Mouse (Mus musculus): ENCODE measurements around the gene Fam129c. TPM values are rescaled to one million over a fixed set of nuclear protein-coding genes. Genes with fewer than 3 reads are reported as not detected.

Fam129c gene
- polyA plus RNA-seq, 1 experiment from 2014 or later = 4.0 TPM

DNA sequence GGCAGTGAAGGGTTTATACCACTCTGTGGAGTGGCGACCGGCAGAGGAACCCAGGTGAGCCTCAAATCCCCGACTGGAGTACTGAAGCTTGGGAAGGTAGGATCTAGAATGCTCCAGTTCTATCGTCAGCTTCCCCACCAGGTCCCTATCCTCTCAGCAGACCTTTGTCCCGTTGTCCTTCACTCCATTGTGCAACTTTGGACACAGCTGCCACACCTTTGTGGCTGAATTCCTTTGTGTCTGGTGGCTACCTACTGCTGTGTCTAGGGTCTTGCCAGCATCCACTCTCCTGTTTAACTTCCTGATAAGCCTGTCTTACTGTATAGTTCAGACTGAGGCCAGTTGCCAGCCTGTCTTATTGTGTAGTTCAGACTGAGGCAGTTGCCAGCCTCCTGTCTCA, 14.7 kb downstream of the Fam129c start:
- peak overlapping the region; percentile 92 for H3K9ac ChIP-seq (ENCODE audit: low read length)
- H3K4me3 ChIP-seq (replicated peaks; ENCODE audit: low read length) = peak overlapping the region; percentile 76
- H3K27me3 ChIP-seq (ENCODE audit: control insufficient read depth, insufficient read depth, low read length) = no peaks in the 10 kb centered on the region
- no peaks in the 10 kb centered on the region for H3K9me3 ChIP-seq (replicated peaks; ENCODE audit: control insufficient read depth, low read length)
- ATAC-seq (ENCODE audit: insufficient read depth, low FRiP score) = no peak
- peaks cover 14% of the 10 kb centered on the region; the same call in 1 of the 2 replicates for H3K36me3 ChIP-seq (ENCODE audit: control insufficient read depth, insufficient read depth, low read length)
- H3K4me1 ChIP-seq (ENCODE audit: control insufficient read depth, insufficient read depth, low read length) = peaks cover 12% of the 10 kb centered on the region
- WGBS = 37% methylated on average over 5 of the region's 5 CpGs
- peak overlapping the region; percentile 86 for H3K4me2 ChIP-seq (ENCODE audit: low read depth, low read length)
- no peak overlapping the region for H3K27ac ChIP-seq (ENCODE audit: low read length)

DNA sequence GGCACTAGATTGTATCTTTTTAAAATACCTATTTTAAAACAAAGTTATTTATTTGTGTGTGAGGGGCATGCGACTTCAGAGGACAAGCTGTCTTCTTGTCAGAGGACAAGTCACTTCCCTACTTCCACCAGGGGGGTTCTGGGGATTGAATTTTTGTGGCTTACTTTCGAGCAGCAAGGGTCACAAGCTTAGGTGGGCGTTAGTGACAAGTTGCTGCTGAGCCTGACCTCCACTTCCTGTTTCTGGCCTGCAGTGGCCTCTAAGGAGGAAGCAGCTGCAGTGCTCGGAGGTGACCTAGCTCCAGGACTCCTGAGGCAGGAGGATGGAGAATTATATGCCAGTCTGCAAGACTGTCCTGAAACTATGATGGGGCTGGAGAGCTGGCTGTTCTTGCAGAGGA, 16.0 kb downstream of the Fam129c start:
- Histone ChIP-seq H3K9me3 (replicated peaks; ENCODE audit: control insufficient read depth, low read length) (no peaks in the 10 kb centered on the region), H3K9ac (ENCODE audit: low read length) (no peak overlapping the region), H3K4me2 (ENCODE audit: low read depth, low read length) (no peak overlapping the region), H3K27ac (ENCODE audit: low read length) (no peak overlapping the region), H3K4me3 (replicated peaks; ENCODE audit: low read length) (no peak overlapping the region), H3K36me3 (ENCODE audit: control insufficient read depth, insufficient read depth, low read length) (peaks cover 25% of the 10 kb centered on the region), H3K27me3 (ENCODE audit: control insufficient read depth, insufficient read depth, low read length) (no peaks in the 10 kb centered on the region), H3K4me1 (ENCODE audit: control insufficient read depth, insufficient read depth, low read length) (peaks cover 12% of the 10 kb centered on the region)
- WGBS = 57% methylated on average over 4 of the region's 4 CpGs
- no peak for ATAC-seq (ENCODE audit: insufficient read depth, low FRiP score)

DNA sequence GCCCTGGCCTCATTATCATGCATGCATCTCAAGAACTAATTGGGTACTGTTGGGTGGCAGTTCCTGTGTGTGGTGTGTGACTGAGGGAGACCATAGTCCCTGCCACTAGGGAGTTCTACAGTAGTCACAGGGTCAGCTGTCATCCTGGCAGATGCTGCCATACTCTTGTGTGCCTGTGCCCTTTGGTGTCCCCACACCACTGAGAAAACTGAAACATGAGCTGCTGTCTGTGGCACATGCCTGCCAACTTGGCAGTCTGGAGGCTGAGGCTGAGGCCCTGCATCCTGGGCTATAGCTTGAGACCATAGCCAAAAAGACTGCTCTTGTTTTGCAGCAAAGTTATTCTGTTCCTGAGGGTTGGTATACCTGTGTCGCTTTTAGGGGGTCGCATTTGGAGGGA, 22.3 kb downstream of the Fam129c start:
- Histone ChIP-seq H3K27me3 (ENCODE audit: control insufficient read depth, insufficient read depth, low read length) (no peaks in the 10 kb centered on the region), H3K36me3 (ENCODE audit: control insufficient read depth, insufficient read depth, low read length) (peaks cover 72% of the 10 kb centered on the region), H3K4me2 (ENCODE audit: low read depth, low read length) (no peak overlapping the region), H3K27ac (ENCODE audit: low read length) (no peak overlapping the region), H3K9me3 (replicated peaks; ENCODE audit: control insufficient read depth, low read length) (peaks cover 14% of the 10 kb centered on the region), H3K4me3 (replicated peaks; ENCODE audit: low read length) (no peak overlapping the region), H3K9ac (ENCODE audit: low read length) (no peak overlapping the region), H3K4me1 (ENCODE audit: control insufficient read depth, insufficient read depth, low read length) (no peaks in the 10 kb centered on the region)
- ATAC-seq (ENCODE audit: insufficient read depth, low FRiP score) = no peak
- 96% methylated on average over 2 of the region's 2 CpGs for WGBS

DNA sequence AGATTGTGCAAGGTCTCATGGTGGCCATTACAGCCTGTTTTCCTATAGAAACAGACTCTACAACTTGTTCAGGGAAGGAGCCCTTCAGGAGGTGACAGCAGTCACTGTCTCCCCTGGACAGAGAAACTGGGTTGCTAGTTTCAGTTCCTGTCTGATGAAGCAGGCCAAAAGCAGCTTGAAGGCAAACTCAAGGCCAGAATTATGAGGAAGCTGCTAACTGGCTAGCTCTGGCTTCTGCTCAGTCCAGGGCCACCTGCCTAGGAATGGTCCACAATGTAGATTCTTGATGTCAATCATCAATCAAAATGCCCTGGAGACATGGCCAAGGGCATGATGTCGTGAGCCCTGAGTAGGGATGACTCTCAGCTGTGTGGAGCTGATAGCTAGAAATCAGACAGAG, 27.6 kb downstream of the Fam129c start:
- ATAC-seq (ENCODE audit: insufficient read depth, low FRiP score) = no peak
- Histone ChIP-seq H3K36me3 (ENCODE audit: control insufficient read depth, insufficient read depth, low read length) (peaks cover 42% of the 10 kb centered on the region), H3K4me3 (replicated peaks; ENCODE audit: low read length) (no peak overlapping the region), H3K27me3 (ENCODE audit: control insufficient read depth, insufficient read depth, low read length) (no peaks in the 10 kb centered on the region; the same call in 1 of the 2 replicates), H3K27ac (ENCODE audit: low read length) (no peak overlapping the region), H3K9ac (ENCODE audit: low read length) (no peak overlapping the region), H3K9me3 (replicated peaks; ENCODE audit: control insufficient read depth, low read length) (peaks cover 14% of the 10 kb centered on the region), H3K4me2 (ENCODE audit: low read depth, low read length) (no peak overlapping the region), H3K4me1 (ENCODE audit: control insufficient read depth, insufficient read depth, low read length) (peaks cover 20% of the 10 kb centered on the region)
- 71% methylated on average over 1 of the region's 1 CpGs for WGBS

DNA sequence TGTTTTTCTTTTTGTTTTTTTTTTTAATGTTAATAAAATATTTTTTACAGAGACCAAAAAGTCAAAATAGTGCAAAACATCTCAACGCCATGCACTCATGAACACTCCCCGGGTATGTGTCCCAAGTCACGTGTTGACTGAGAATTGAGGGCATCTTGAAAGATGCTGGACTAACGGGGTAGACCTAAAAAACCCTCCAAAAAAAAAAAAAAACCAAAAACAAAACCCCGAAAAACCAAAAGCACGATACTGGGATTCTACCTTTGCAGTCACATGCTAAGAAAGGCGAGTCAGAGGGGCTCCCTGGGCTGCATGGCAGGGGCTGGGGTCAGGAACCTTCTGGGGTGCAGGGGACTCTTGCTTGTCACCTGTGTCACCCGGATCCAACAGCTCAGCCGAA, 29.3 kb downstream of the Fam129c start:
- H3K4me1 ChIP-seq (ENCODE audit: control insufficient read depth, insufficient read depth, low read length) = peaks cover 20% of the 10 kb centered on the region
- no peak overlapping the region for H3K27ac ChIP-seq (ENCODE audit: low read length)
- WGBS = 84% methylated on average over 9 of the region's 9 CpGs
- no peaks in the 10 kb centered on the region; the same call in 1 of the 2 replicates for H3K27me3 ChIP-seq (ENCODE audit: control insufficient read depth, insufficient read depth, low read length)
- no peak overlapping the region for H3K9ac ChIP-seq (ENCODE audit: low read length)
- H3K4me3 ChIP-seq (replicated peaks; ENCODE audit: low read length) = no peak overlapping the region
- peaks cover 14% of the 10 kb centered on the region for H3K9me3 ChIP-seq (replicated peaks; ENCODE audit: control insufficient read depth, low read length)
- ATAC-seq (ENCODE audit: insufficient read depth, low FRiP score) = no peak
- no peak overlapping the region for H3K4me2 ChIP-seq (ENCODE audit: low read depth, low read length)
- H3K36me3 ChIP-seq (ENCODE audit: control insufficient read depth, insufficient read depth, low read length) = peaks cover 28% of the 10 kb centered on the region

- Histone ChIP-seq H3K36me3 (ENCODE audit: control insufficient read depth, insufficient read depth, low read length) (peaks cover 21% of the 10 kb centered on the region), H3K27me3 (ENCODE audit: control insufficient read depth, insufficient read depth, low read length) (no peaks in the 10 kb centered on the region; the same call in 1 of the 2 replicates), H3K9me3 (replicated peaks; ENCODE audit: control insufficient read depth, low read length) (peaks cover 8% of the 10 kb centered on the region; the same call in 1 of the 2 replicates), H3K4me1 (ENCODE audit: control insufficient read depth, insufficient read depth, low read length) (peaks cover 20% of the 10 kb centered on the region), H3K4me3 (replicated peaks; ENCODE audit: low read length) (no peak overlapping the region), H3K27ac (ENCODE audit: low read length) (peak overlapping the region; percentile 72), H3K4me2 (ENCODE audit: low read depth, low read length) (peak overlapping the region; percentile 9; the same call in 1 of the 2 replicates), H3K9ac (ENCODE audit: low read length) (0 out of 2 replicates have a peak overlapping the region, but pooled peaks have one; percentile 46)
- no peak for ATAC-seq (ENCODE audit: insufficient read depth, low FRiP score)
- 39% methylated on average over 9 of the region's 9 CpGs for whole genome bisulfite sequencing
Observed at GRCm38 (mm10) chr8:71627265-71628099, 30.0 kb downstream of the Fam129c start.

GRCm38 (mm10) chr8:71628396-71629095, 31.1 kb downstream of the Fam129c start:
- no peak for ATAC-seq (ENCODE audit: insufficient read depth, low FRiP score)
- H3K4me1 ChIP-seq (ENCODE audit: control insufficient read depth, insufficient read depth, low read length) = peaks cover 20% of the 10 kb centered on the region
- H3K9ac ChIP-seq (ENCODE audit: low read length) = peak overlapping the region; percentile 75
- no peaks in the 10 kb centered on the region; the same call in 1 of the 2 replicates for H3K27me3 ChIP-seq (ENCODE audit: control insufficient read depth, insufficient read depth, low read length)
- peaks cover 10% of the 10 kb centered on the region for H3K36me3 ChIP-seq (ENCODE audit: control insufficient read depth, insufficient read depth, low read length)
- peak overlapping the region; percentile 72 for H3K27ac ChIP-seq (ENCODE audit: low read length)
- H3K4me3 ChIP-seq (replicated peaks; ENCODE audit: low read length) = peak overlapping the region; percentile 62
- WGBS = 7% methylated on average over 15 of the region's 16 CpGs
- peak overlapping the region; percentile 98 for H3K4me2 ChIP-seq (ENCODE audit: low read depth, low read length)
- H3K9me3 ChIP-seq (replicated peaks; ENCODE audit: control insufficient read depth, low read length) = no peaks in the 10 kb centered on the region

- WGBS = under 1% methylated on average over 55 of the region's 55 CpGs
- Histone ChIP-seq H3K27me3 (ENCODE audit: control insufficient read depth, insufficient read depth, low read length) (peaks cover 4% of the 10 kb centered on the region; the same call in 1 of the 2 replicates), H3K4me2 (ENCODE audit: low read depth, low read length) (peak overlapping the region; percentile 98), H3K9ac (ENCODE audit: low read length) (peak overlapping the region; percentile 75), H3K4me1 (ENCODE audit: control insufficient read depth, insufficient read depth, low read length) (peaks cover 20% of the 10 kb centered on the region), H3K9me3 (replicated peaks; ENCODE audit: control insufficient read depth, low read length) (no peaks in the 10 kb centered on the region), H3K27ac (ENCODE audit: low read length) (peak overlapping the region; percentile 72), H3K36me3 (ENCODE audit: control insufficient read depth, insufficient read depth, low read length) (0 out of 2 replicates have a peak, but pooled peaks cover 4% of the 10 kb centered on the region), H3K4me3 (replicated peaks; ENCODE audit: low read length) (peak overlapping the region; percentile 62)
- ATAC-seq (ENCODE audit: insufficient read depth, low FRiP score) = peak; percentile 90
Observed at GRCm38 (mm10) chr8:71629096-71629697, 31.7 kb downstream of the Fam129c start.
